Mouse (Mus musculus) kidney, adult 10 weeks (tissue): ENCODE results near the gene Zcchc14. TPM values are rescaled to one million over a fixed set of nuclear protein-coding genes. Genes with fewer than 3 reads are reported as not detected.

Experiments
- polyA plus RNA-seq: library from polyadenylated mRNA; stranded (reverse); fragments of 350-450 nt; fragmentation: Illumina TruSeq; extraction: RNeasy Lipid Tissue Mini Kit (QIAGEN cat#74804); gene quantifications from one replicate; pipeline ENCODE4 v1.2.3, GENCODE M21; 2014; ENCODE audit warnings: low read depth, low replicate concordance

Gene Zcchc14
- 25.4 TPM for polyA plus RNA-seq

GRCm38 (mm10) chr8:121652774-121653323 lies at the start of gene Zcchc14:
Gene Zcchc14, minus strand, starts transcription at chr8:121652901.

GRCm38 (mm10) chr8:121590203-121591177 lies 62.2 kb downstream of the Zcchc14 start, which contains the start of gene Map1lc3b:
Gene Map1lc3b, plus strand, starts transcription at chr8:121590361.

DNA sequence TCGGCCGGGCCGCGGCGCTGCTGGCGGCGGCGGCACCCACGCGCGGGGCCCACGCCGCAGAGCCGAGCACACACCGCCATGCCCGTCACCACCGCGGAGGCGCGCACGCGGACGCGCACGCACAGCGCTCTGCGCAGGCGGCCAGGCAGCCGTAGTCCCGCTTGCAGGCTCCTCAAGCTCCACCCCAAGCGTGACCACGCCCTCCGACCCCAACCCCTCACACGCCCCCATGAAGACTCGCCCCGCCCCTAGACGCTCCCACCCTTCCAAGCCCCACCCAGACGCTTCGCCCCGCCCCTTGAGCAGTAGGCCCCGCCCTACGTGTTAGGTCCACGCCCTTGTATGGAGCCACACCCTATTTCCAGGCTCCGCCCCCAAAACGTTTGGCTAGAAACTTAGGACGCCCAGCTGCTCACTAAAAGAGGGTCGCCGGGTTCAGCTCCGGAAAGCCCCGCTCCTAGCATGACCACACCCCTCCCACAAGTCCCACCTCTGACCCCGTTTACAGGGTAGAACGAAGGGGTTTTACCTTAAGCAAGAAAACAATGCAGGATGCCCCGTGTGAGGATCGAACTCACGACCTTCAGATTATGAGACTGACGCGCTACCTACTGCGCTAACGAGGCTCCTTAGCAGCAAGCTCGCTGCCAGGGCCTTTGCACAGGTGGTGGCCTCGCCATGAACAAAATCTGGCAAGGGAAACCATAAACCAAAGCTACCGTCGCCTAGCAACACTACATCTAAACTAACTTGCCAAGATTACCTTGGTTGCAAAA lies 73.8 kb downstream of the Zcchc14 start, which contains the start of gene Fbxo31:
Fbxo31 (minus strand) TSS at position 131 of the 776 bp plus-strand sequence.

Other genes with a start within 250 kb of the Zcchc14 start
- gene 1700018B08Rik, start 108.6 kb downstream of the Zcchc14 start, polyA plus RNA-seq = not detected
- gene Fbxo31, start 74.1 kb downstream of the Zcchc14 start, polyA plus RNA-seq = 0.61 TPM
- 53.2 TPM for gene Map1lc3b, start 62.5 kb downstream of the Zcchc14 start, polyA plus RNA-seq
- not detected for gene Jph3, start 76.7 kb upstream of the Zcchc14 start, polyA plus RNA-seq
- gene Klhdc4, start 176.7 kb upstream of the Zcchc14 start, polyA plus RNA-seq = 2.3 TPM